Mouse (Mus musculus): ENCODE measurements around the gene Pin4.
"Not testable (repeated sequence)": the region's sequence is repeated elsewhere in the genome, so short reads cannot be mapped to it uniquely, and the experiment has no call there.

Gene Pin4

DNA sequence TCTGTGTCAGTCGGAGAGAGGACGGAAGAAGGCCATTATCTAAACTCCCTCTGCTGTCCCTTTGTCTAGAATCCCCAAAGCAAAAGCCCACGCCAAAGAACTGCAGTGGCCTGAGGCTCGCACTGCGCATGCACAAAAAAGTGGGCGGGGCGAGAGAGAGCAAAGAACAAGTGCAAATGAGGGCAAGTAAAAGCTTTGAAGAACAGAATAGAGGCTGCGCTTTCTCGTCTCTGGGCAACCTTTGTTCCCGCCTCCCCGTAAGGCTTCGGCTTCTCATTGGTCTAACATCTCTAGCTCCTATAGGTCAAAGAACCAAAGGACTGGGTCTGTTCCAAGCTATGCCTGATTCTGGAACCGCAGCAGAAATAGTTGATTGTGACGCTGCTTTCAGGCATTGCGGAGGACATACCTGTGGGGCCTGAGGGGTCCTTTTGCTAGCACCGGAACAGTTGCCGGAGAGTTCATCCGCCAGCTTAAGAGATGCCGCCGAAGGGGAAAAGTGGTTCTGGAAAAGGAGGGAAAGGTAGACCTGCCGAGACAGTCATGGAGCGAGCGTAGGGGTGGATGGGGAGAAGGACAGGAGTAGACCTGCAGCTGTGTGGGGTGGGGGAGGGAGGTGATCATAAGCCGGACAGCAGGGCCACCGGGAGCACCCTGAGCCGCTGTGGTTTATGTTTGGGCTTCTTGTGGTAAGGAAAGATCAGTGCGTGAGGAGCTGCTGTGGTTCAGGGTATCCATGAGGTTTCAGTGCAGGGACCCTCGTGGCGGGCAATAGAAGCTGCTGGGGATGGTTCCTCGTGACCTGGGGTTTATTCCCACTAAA lies at the start of gene Pin4:
TSS of gene Pin4 (plus strand) at position 406 of the 823 bp plus-strand sequence.
- peak; percentile 96 to 97 for DNase-seq

DNA sequence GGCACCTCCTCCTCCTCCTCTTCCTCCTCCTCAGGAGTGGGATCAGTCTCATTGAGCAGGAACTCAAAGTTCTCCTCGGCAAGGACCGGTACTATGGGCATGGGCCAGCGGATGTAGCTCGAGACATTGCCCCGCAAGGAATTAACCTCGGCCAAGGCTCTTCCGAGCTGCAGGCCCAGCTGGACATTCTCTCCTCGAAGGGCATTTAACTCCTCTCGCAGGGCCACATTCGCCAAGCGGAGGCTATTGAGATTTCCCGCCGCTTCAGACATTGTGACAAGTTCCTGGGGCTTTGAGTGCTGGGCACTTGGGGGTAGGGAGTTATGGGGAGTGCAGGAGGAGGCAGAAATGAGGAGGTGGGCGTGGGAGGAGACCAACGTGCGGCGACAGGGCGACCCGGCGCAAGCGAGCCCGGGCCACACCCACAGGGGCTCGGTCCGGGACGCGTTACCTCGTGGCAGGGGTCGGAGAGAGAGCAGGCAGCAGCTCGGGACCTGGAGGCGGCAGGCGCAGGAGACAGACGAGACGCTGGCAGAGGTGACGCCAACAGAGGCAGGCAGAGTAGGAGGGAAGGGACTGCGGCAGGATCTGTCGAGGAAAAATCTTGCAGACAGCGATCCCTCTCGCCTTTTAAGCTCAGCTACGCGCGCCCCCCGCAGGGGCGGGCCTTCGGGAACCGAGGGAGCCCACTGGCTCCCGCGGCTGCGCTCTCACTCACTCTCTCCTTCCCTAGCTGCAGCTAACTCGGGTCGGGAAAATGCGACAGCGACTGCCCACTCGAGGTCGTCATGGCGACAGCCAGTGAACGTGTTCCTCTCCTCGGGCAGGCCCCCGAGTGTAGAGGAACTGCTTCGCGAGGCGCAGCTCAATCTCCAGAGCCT lies 48.4 kb upstream of the Pin4 start, which contains the start of gene Rtl5:
TSS of gene Rtl5 (minus strand) at position 714 of the 881 bp plus-strand sequence.
- DNase-seq, result peak; percentile 75 to 83

DNA sequence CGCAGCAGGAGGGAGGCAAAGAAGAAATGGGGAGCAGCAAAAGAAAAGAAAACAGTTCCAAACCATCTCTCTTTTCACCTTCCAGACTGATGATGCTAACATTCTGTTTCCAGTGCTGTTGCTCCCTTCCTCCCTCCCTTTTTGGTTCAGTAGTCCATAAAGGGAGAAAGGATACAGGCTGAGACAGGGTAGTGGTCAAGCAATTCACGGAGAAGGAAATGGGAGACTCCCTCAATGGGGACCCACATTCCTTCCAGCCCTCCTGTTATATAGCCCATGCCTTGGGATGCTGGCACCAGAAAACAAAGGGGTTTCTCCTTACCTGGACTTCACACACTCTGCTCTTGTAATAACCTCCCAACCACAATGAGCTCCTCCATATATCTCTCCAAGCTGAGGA lies 47.7 kb upstream of the Pin4 start:
- no peak for DNase-seq

DNA sequence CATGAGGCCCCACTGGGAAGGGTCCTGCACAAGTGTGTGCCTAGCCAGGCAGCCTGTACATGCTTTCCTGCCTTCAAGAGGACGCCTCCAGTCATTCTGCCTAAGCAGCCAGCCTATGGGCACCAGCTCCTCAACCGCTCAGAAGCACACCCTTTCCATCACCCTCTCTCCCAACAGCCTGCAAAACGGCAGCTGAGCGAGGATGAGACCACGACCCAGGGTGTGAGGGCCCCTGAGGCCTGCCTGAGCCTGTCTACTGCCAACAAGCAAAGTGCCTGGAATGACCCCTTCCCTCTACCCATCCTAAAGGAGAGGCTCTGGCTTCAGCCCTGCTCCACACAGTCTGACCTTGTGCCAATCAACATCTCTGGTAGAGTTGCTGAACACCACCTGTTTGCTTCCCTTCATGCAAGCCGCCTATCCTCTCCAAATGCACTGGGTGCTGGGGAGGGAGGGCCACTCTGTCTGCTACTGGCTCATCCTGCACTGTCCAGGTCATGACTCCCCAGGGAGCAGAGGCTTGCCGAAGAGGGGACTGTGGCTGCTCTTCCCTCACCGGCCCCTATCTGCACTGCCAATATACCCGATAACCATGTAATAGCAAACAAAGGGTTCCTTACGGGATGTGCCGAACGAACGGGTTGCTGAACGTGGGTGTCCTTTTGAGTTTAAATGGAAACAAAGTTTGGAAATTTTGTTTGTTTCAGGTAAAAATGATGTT lies 45.5 kb upstream of the Pin4 start:
- DNase-seq, result no peak

DNA sequence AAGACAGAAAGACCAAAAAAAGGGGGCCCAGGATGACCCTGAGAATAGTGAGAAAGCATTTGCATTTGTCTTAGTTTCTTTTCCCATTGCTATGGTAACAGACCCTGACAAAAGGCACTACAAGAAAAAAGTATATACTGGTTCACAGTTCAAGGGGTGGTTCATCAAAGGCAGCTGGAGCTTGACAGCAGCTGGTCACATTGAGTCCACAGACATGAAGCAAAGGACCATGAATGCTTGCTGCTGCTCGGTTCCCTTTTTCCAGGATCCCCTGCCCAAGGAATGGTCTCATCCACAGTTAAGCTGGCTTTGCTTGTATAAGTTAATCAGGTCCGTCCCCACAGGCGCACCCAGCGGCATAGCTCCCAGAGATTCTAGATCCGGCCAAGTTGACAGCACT lies 44.8 kb upstream of the Pin4 start:
- DNase-seq, result no peak

DNA sequence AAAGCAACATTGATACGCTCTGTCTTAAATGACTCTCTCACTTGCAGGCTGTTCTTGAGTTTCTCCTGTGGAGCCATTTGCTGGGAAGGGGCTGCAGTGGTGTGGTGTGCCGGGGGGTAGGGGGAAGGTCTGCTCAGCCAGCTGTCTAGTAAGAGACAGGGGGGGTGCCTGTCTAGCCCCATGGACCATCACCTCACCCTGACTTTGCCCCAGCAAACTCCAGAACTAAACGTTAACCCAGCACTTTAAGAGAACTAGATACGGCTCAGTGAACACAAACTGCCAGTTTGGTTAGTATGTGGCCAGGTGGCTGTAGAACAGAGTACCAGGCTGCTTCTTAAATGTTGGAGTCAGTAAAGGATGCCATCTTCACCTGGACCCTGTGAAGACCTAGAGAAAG lies 44.1 kb upstream of the Pin4 start:
- DNase-seq, result no peak

DNA sequence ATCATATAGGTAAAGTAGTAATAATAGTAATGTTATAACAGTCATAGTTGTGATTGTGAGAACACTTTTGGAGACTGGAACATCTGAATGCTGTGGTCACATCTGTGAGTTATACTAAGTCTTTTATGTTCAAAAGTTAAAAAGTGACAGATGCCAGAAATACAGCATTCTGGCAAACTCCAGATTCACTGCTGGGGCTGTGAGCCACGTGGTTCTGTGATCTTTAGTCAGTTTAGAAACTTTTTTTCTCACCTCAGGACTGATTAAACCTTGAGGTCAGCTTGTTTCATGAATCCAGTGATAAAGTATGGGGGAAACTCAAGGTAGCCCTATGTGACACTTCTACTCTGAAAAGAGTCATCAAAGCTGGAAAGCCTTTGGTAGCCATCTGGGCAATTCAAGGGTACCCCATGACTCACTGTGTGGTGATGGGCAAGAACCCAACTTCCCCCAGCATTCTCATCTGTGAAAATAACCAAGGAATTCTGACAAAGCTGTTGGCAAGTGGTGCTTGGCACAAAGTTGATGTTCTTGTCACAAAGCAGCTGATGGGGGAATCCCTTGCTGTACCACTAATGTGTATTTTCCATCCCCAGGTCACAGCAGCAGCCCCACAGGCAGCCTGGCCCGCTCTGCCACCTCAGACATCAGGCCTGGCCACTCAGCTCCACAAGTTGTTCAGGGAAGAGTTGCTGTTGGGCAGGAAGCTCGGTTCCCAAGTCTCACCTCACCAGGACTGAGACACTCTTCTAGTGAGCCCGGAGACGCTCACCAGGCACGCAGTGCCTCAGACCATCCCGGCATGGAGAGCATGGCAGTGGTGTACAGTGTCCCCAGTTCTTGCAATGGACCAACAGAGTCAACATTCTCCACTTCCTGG lies 42.1 kb upstream of the Pin4 start:
- DNase-seq, result peak; percentile 57 to 58

DNA sequence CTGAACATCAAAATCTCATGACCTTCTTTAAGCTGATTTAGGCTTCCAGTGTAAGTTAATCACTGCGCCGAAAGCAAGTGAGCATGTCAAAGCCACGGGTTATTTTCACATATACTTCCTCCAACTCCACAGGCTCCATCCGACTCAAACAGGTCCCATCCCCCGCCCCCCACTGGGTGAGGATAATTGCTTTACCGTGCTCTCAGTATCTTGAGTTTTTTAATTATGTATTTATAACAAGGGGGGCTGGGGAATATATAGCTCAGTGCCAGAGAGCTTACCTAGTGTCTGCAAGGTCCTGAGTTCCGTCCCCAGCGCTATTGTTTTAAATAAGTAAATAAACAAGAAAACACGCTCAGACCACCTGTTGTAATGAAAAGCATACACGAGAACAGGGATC lies 38.2 kb upstream of the Pin4 start:
- DNase-seq, result peak; percentile 50 to 55

DNA sequence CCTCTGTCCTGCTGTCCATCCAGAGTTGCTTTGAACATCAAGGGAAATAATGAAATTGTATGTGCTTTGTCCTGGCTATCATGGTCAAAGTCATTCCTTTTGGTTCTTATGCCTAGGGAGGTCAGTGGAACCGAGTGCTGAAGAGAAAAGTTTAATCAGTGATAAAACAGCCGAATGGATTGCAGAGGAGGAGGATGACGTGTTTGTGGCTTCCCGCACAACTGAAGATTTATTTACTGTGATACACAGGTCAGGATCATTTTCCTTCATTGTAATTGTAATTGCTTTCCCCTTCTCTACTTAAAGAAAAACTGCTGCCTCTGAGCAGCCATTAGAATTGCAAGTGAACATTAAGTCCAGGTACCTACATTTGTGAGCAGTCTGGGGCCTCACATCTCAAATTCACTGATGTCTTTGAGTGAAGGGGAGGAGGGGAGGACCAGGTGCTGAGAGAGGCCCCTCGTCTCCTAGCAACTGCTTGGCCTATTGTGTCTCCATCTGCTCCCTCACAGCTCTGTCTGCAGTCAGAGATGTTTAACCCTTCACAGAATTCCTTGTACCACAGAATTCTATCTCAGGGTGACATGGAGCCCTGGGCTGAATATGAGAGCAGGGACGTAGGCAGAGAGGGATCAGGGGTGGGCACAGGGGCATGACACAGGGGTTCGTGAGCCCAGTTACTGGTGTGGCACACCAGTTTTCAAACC lies 37.5 kb upstream of the Pin4 start:
- peak; percentile 73 to 83 for DNase-seq

DNA sequence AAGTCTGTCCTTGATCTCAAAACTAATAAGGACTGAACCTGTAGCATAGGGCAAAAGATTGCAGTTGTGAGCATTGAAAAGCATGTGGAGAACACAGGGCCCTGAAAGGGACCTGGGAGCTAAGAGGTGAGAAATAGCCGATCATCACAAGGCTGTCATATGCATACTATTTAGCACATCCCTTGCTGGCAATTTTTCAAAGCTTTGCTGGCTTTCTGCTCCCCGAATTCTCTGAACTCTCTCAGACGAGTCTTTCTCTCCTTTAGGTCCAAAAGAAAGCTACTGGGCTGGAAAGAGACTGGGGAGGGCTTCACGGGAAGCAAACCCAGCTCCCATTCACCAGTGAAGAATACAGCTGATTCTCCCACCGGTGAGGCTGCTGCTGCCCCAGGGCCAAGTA lies 36.9 kb upstream of the Pin4 start:
- DNase-seq, result peak; percentile 60 to 67

DNA sequence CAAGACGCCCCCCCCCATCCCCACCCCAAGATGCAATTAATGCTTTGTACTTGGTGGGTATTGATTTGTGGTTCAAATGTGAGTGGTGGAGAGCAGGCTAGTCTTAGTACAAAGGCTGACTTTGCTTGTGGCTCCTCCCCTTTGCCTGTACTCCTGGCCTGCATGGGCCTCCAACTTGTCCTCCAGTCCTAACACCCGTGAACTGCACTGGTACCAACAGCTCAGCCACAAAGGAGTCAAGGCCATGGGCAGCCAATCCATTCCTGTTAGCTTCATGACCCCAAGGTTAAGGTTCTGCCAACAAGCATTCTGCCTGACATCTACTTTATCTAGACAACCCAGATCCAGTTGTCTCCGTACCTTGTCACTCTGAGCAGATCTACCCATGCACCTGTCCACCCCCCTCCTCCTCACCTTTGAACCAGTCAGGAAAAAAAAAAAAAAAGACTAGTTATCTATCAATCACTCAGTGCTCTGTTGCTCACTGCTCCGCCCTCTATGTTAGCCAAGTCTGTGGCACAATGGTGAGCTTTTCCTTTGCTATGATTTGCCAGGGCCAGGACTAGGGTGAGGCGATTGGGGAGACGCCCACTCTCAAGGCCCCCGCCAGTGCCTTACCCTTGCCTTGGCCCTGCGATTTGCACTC lies 33.3 kb upstream of the Pin4 start:
- no peak for DNase-seq

DNA sequence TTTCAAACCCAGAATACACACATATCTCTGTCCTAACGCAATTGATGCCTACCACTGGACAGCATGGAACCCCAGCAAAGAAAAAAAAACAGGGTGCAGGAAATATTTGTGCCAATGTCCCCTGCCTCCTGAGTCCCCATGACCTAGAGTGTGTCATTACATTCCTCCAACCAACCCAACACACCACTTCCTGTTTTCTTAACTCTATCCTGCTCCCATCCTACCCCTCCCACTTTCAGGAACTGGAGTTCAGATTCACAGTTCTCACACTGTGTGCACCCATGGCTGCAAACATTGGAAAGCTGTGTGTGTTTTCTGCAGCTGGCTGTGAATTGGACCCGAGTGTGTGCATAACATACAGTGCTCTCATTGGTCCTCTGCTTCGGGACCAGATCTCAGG lies 28.6 kb upstream of the Pin4 start:
- no peak for DNase-seq

DNA sequence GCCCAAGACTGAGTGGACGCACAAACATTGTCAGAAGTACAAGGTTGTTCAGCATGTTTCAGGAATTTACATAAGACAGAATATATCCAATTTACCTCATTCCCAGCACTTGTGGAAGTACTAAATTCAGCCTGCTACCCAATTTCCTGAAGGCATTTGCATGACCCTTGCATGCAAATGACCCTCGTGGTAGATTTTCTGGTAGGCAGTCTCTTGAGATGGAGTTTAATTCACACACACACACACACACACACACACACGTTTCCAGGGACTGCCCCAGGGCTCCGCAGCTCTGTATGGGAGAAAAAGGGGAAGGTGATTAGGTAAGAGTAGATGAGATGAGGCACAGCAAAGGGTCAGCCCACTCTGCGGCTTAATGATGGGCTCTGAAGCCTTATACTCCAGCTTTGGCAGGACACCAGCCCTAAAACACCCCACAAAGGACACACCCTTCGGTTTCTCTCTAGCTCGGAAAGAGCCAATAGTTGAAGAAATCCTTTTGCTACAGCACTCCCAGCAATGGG lies 24.8 kb upstream of the Pin4 start:
- no peak for DNase-seq

DNA sequence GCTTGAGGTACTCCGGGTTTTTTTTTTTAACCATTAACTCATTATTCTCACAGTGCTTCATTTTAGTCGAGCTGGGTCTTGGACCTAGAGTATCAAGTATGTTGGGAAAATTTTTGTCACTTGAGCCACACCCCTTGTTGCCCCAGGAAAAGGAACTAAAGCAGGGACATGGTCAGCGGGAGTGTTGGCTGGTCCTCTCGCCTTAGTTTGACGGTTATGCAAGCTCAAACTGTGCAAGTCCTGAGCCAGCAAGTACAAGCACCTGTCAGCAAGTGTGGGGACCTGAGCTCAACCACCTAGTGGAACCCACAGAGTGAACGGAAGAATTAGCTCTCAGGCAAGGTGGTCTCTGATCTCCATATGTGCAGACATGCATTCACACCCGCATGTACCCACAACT lies 17.4 kb upstream of the Pin4 start:
- no peak for DNase-seq

DNA sequence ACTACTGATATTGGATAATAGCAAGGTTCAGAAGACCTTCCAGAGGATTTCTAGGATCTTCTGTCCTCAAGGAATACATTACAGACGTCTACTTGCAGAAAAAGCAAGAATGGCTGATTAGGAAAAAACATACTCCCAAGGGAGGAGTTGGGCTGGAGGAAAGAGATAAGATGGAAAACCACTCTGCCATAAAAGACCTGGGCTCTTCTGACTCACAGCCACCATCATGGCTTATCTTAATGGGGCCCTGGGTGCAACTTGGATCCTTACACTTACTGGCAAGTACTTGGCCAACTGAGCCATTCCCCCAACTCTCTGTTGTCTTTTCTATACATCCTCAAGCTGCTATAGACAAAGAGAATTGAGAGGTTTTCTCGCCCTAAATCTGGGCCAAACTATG lies 15.4 kb upstream of the Pin4 start:
- not testable (repeated sequence) for DNase-seq

DNA sequence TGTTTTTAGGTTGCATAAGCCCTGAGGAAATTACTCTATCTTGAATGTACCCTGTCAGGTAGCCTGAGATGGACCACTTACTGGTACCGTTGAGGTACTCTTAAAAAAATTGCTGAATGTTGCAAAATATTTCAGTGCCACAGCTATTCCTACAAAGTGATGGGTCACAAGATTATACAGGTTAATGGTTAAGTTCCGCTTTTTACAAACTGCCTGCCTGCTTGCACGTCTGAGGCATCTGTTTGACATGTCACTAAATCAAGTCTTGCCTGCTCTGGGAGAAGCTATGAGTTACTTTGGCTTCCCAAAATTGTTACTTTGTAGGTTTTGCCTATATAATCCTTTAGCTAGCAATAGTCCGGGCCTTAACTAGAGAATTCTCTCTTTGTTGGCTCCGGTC lies 9.9 kb upstream of the Pin4 start:
- DNase-seq, result not testable (repeated sequence)

DNA sequence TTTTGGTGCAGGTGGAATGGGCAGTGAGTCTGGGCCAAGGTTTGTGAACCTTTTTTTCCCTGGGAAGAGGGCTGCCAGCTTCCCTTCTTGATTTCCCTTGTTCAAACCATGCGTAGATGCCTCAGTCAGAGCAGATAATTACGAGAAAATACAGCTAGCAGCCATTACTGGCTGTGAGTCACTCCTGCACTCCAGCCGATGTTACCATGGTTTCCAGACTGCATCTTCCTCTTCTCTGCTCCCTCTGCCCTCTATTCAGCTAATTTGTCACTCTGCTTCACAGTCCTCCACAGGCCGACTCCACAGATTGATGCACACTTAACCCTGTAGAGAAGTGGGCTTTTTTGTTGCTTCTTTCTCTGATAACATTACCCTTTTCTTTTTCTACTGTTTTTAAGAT lies 3.6 kb upstream of the Pin4 start:
- DNase-seq, result no peak

DNA sequence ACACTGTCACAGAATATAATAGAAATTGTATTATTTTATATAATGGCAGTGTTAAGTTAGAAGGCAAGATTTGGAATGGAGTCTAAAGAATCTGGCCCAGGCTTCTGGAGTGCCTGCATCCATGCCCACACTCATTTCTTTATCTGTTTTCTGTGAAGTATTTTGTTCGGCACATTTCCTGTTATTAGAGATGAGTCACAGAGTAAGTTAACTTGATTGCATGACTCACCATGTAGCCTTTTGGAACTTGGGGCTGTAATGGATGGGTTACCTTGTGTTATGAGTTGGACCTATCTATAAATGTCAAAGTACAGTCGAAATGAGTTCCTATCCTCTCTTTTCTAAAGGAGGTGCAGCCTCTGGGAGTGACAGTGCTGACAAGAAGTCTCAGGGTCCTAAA lies 2.1 kb downstream of the Pin4 start:
- DNase-seq, result no peak

DNA sequence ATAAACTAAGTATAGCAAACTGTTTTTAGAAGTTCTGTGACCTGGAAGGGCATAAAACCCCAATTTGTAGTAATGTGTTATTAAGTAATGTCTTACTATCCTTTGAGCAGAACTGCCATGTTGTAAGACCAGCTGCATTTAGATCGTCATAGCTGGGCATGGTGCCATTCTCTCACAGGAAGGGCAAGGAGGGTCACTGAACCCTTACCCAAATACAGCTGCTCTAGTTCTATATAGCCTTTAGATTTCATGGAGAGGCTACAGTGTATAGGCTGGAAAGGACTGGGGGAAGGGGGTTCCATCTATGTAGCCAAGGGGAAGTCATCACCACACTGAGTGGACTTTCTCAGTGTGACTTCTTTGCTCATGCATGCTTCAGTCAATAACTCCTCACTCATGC lies 21.9 kb downstream of the Pin4 start:
- DNase-seq, result no peak

DNA sequence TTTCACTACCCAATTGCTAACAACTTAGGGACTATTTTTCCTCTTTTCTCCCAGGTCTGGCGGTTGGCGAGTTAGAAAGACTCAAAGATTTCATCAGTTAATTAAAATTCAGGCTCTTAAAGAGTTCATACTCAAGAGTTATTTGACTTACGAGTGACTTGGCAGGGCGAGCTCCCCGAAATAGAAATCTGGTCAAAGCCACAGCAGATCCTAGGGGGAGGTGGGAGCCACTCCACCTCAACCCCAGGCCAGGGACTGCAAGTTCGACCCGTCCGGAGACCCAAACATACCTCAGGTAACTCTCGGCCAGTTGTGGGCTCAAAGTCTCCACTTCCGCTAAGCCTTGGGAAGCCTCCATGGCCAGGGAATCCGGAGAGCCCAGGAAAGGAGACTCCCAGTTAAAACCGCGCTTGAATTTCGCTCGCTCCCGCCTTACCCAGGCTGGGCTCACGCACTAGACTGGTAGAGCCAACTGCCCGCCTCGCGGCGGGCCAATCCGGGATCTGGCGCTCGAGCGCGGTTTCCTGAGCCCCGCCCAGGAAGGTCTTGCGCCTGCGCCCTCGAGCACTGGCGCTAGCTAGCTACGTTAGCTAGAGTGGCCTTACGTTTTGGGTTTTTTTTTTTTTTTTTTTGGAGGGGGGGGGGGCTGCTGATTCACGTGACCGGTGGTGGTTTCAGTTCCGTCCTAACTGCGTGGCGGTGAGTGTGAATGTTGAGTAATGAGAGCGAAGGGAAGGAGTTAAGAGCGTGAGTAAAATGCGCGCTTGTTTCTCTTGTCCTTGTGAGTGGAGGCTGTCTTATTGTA lies 37.6 kb downstream of the Pin4 start, which contains the start of gene Ercc6l:
TSS of gene Ercc6l (minus strand) at position 474 of the 805 bp plus-strand sequence.
- peak; percentile 94 to 96 for DNase-seq

Data from cerebellum, postnatal 10 days (tissue).